Mouse (Mus musculus) liver, adult 2 months (tissue): ENCODE measurements around the gene Mapk10.

Experiments
- CTCF ChIP-seq: fragments of 200-500 bp; IDR thresholded peaks from 2 replicates; pipeline ENCODE4 v1.5.1; 2011; ENCODE audit warnings: low read depth, low read length, control low read depth
- POLR2A ChIP-seq: fragments of 200-500 bp; IDR thresholded peaks from 2 replicates; pipeline ENCODE4 v1.6.1; 2011; ENCODE audit warnings: low read length, control low read depth; ENCODE audit not compliant: insufficient read depth; ENCODE audit errors: extremely low read depth

- TF ChIP-seq CTCF (no peak), POLR2A (no peak)
Observed at GRCm38 (mm10) chr5:103075451-103075850, 135.7 kb downstream of the Mapk10 start.
